Mouse (Mus musculus) CH12.LX (cell line): ENCODE results near the gene Dek. TPM values are rescaled to one million over a fixed set of nuclear protein-coding genes. Genes with fewer than 3 reads are reported as not detected.

Experiments used
- DNase-seq: peaks from one replicate; pipeline ENCODE4 v3.0.0-alpha.2; 2013; ENCODE audit errors: extremely low read depth
- H3K27ac ChIP-seq: 2 replicates; pipeline ENCODE4 v1.5.1; 2012; ENCODE audit warnings: low read depth, mild to moderate bottlenecking, control low read depth, moderate library complexity; ENCODE audit not compliant: insufficient read depth
- H3K27me3 ChIP-seq: replicated peaks from 2 replicates; pipeline ENCODE3; 2012; ENCODE audit warnings: inconsistent platforms
- H3K36me3 ChIP-seq, 2 experiments: replicated peaks in 1 of 2; 2 replicates each; pipeline versions ENCODE3 to v1.6.1; 2012; ENCODE audit warnings: inconsistent platforms in 1 of 2, low read length in 1 of 2, mild to moderate bottlenecking in 1 of 2, mixed read lengths in 1 of 2, moderate library complexity in 1 of 2; ENCODE audit not compliant: control insufficient read depth in 1 of 2, insufficient read depth in 1 of 2
- H3K4me1 ChIP-seq, 2 experiments: 2 replicates each; pipeline ENCODE4 v1.6.1; 2012; ENCODE audit warnings: inconsistent platforms in 1 of 2, moderate library complexity in 1 of 2; ENCODE audit not compliant: insufficient read depth in 2 of 2, control insufficient read depth in 1 of 2
- H3K4me2 ChIP-seq: 2 replicates; pipeline ENCODE4 v1.6.1; 2012; ENCODE audit warnings: low read depth, mild to moderate bottlenecking, control low read depth; ENCODE audit not compliant: poor library complexity, insufficient read depth, severe bottlenecking
- H3K4me3 ChIP-seq, 3 experiments: fragments of 150-350 bp in 1 of 3; sonication (generic) in 1 of 3; replicated peaks in 1 of 3; 2 replicates each; pipeline versions ENCODE3 to v1.5.1; 2011 to 2012; ENCODE audit warnings: low read depth in 2 of 3, low read length in 2 of 3, mild to moderate bottlenecking in 2 of 3, moderate library complexity in 2 of 3, control low read depth in 1 of 3, improper control_type of control experiment in 1 of 3, inconsistent platforms in 1 of 3, mixed read lengths in 1 of 3; ENCODE audit not compliant: poor library complexity in 1 of 3
- H3K79me2 ChIP-seq: replicated peaks from 2 replicates; pipeline ENCODE4 v1.6.1; 2012; ENCODE audit warnings: mild to moderate bottlenecking, moderate library complexity; ENCODE audit not compliant: control insufficient read depth, poor library complexity, insufficient read depth, severe bottlenecking; ENCODE audit errors: extremely low read depth
- H3K9ac ChIP-seq: 2 replicates; pipeline ENCODE4 v1.6.1; 2012; ENCODE audit warnings: low read depth, mild to moderate bottlenecking, control low read depth, moderate library complexity; ENCODE audit not compliant: insufficient read depth
- H3K9me3 ChIP-seq: replicated peaks from 2 replicates; pipeline ENCODE3; 2012; ENCODE audit warnings: low read length, inconsistent platforms, mixed read lengths
- BHLHE40 ChIP-seq: IDR thresholded peaks from 2 replicates; pipeline ENCODE4 v1.6.1; 2011; ENCODE audit warnings: mild to moderate bottlenecking, low read depth, low read length, improper control_type of control experiment
- CHD2 ChIP-seq: IDR thresholded peaks from 2 replicates; pipeline ENCODE4 v1.6.1; 2011; ENCODE audit warnings: low read length, improper control_type of control experiment
- CTCF ChIP-seq, 2 experiments: IDR thresholded peaks in 1 of 2; conservative IDR thresholded peaks in 1 of 2; 2 replicates each; pipeline ENCODE4 v1.5.1; 2011 to 2012; ENCODE audit warnings: low read depth in 2 of 2, low read length in 2 of 2, improper control_type of control experiment in 1 of 2, inconsistent platforms in 1 of 2, mild to moderate bottlenecking in 1 of 2, moderate library complexity in 1 of 2
- EP300 ChIP-seq: IDR thresholded peaks from 2 replicates; pipeline ENCODE4 v1.6.1; 2011; ENCODE audit warnings: low read length, improper control_type of control experiment
- ETS1 ChIP-seq: conservative IDR thresholded peaks from 2 replicates; pipeline ENCODE4 v1.6.1; 2012; ENCODE audit warnings: low read depth, mild to moderate bottlenecking, inconsistent platforms, low read length, improper control_type of control experiment, moderate library complexity
- GABPA ChIP-seq: IDR thresholded peaks from 2 replicates; pipeline ENCODE4 v1.6.1; 2012; ENCODE audit warnings: low read depth, low read length, improper control_type of control experiment, inconsistent platforms; ENCODE audit not compliant: insufficient replicate concordance
- HCFC1 ChIP-seq: IDR thresholded peaks from 2 replicates; pipeline ENCODE4 v1.6.1; 2012; ENCODE audit warnings: low read depth, mild to moderate bottlenecking, inconsistent platforms, low read length, improper control_type of control experiment
- IRF4 ChIP-seq: IDR thresholded peaks from 2 replicates; pipeline ENCODE4 v1.6.1; 2014; ENCODE audit warnings: low read depth, mild to moderate bottlenecking, inconsistent platforms, low read length, improper control_type of control experiment
- JUN ChIP-seq: IDR thresholded peaks from 2 replicates; pipeline ENCODE4 v1.6.1; 2011; ENCODE audit warnings: low read depth, mild to moderate bottlenecking, low read length, improper control_type of control experiment, moderate library complexity; ENCODE audit not compliant: insufficient read depth
- KAT2A ChIP-seq: IDR thresholded peaks from 2 replicates; pipeline ENCODE4 v1.6.1; 2012; ENCODE audit warnings: low read length, improper control_type of control experiment, inconsistent platforms; ENCODE audit not compliant: insufficient replicate concordance
- MAFK ChIP-seq: IDR thresholded peaks from 2 replicates; pipeline ENCODE4 v1.6.1; 2011; ENCODE audit warnings: low read length, improper control_type of control experiment; ENCODE audit not compliant: insufficient replicate concordance
- MEF2A ChIP-seq: IDR thresholded peaks from 2 replicates; pipeline ENCODE4 v1.6.1; 2014; ENCODE audit warnings: low read depth, mild to moderate bottlenecking, inconsistent platforms, low read length, improper control_type of control experiment, borderline replicate concordance
- PAX5 ChIP-seq: IDR thresholded peaks from 2 replicates; pipeline ENCODE4 v1.6.1; 2012; ENCODE audit warnings: low read length, inconsistent platforms, mixed read lengths
- POLR2A ChIP-seq: IDR thresholded peaks from 2 replicates; pipeline ENCODE4 v1.6.1; 2011; ENCODE audit warnings: low read depth, mild to moderate bottlenecking, improper control_type of control experiment, low read length
- RAD21 ChIP-seq: IDR thresholded peaks from 2 replicates; pipeline ENCODE4 v1.6.1; 2011; ENCODE audit warnings: low read depth, mild to moderate bottlenecking, low read length, improper control_type of control experiment, moderate library complexity
- RCOR1 ChIP-seq: conservative IDR thresholded peaks from 2 replicates; pipeline ENCODE4 v1.6.1; 2012; ENCODE audit warnings: low read depth, mild to moderate bottlenecking, inconsistent platforms, low read length, improper control_type of control experiment
- SMC3 ChIP-seq: IDR thresholded peaks from 2 replicates; pipeline ENCODE4 v1.6.1; 2011; ENCODE audit warnings: low read depth, low read length, improper control_type of control experiment
- TBP ChIP-seq: conservative IDR thresholded peaks from 2 replicates; pipeline ENCODE4 v1.6.1; 2011; ENCODE audit warnings: low read depth, low read length, improper control_type of control experiment
- UBTF ChIP-seq: IDR thresholded peaks from 2 replicates; pipeline ENCODE4 v1.6.1; 2012; ENCODE audit warnings: low read depth, mild to moderate bottlenecking, inconsistent platforms, low read length, improper control_type of control experiment, moderate library complexity
- USF1 ChIP-seq: IDR thresholded peaks from 2 replicates; pipeline ENCODE4 v1.6.1; 2014; ENCODE audit warnings: low read depth, mild to moderate bottlenecking, inconsistent platforms, low read length, improper control_type of control experiment
- USF2 ChIP-seq: conservative IDR thresholded peaks from 2 replicates; pipeline ENCODE4 v1.6.1; 2011; ENCODE audit warnings: low read depth, low read length, improper control_type of control experiment
- ZKSCAN1 ChIP-seq: IDR thresholded peaks from 2 replicates; pipeline ENCODE4 v1.6.1; 2012; ENCODE audit warnings: low read depth, inconsistent platforms, low read length, improper control_type of control experiment, borderline replicate concordance
- dilution Hi-C: fragments of 300-500 bp; cut with MboI; formaldehyde crosslinking; loops from 2 replicates; pipeline ENCODE4 v1.14.3; 2020; ENCODE audit warnings: low sequenced_read_pairs; ENCODE audit not compliant: extremely low pct_unique_long_range_greater_than_20kb, extremely low pct_ligation_motif_present
- in situ Hi-C: fragments of 300-500 bp; cut with MboI; formaldehyde crosslinking; loops from 3 replicates; pipeline ENCODE4 v1.14.3; 2019; ENCODE audit warnings: low sequenced_read_pairs, low pct_ligation_motif_present, low pct_unique_long_range_greater_than_20kb, mixed read lengths
- polyA plus RNA-seq: library from polyadenylated mRNA; unstranded; fragments of >175 nt; gene quantifications from 2 replicates; pipeline ENCODE4 v1.2.1, GENCODE M21; 2012; ENCODE audit warnings: low read depth; ENCODE audit not compliant: insufficient read length
- total RNA-seq, 2 experiments: library from RNA; depleted of rRNA; stranded (reverse); fragments of 300-350 nt in 1 of 2; fragments of >200 nt in 1 of 2; gene quantifications; 2 replicates each; pipeline ENCODE4 v1.2.3; 2012 to 2014

Dek gene
- total and polyA plus RNA-seq, 3 experiments, result 28.8 to 228 (median 196) TPM

DNA sequence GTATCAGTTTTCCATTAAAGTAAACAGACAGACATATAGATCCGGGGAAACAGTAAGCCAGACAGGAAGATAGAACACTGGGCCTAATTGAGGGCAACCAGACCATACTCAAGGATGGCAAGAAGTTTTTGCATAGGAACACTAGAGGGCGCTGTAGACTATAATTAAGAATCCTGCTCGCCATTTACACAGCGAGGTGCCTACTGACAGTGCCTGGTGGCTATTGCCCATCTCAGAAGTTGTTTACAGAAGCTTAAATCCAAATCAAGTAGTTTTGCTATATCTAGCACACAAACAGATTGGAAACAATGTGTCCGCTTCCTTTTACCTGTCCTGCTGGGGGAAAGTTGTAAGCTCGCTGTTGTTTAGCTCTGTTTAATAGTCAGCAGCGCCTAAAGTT is 46.4 kb upstream of the Dek start:
- dilution Hi-C loops, result no loop called here
- H3K27me3 ChIP-seq, result no peaks in the 10 kb centered on the region
- H3K4me3 ChIP-seq, result no peak overlapping the region
- in situ Hi-C loops, result no loop called here
- TF ChIP-seq RAD21 (peak; percentile 63), EP300 (no peak), ZKSCAN1 (no peak), UBTF (no peak), MAFK (no peak), SMC3 (peak; percentile 45), CTCF (conservative IDR thresholded peaks at IDR 0.05 in 1 of 2, IDR thresholded peaks at IDR 0.05 in 1 of 2; ENCODE audit: low read depth in 2 of 2, low read length in 2 of 2) (peak; percentile 58 to 76), RCOR1 (no peak)
- H3K9ac ChIP-seq, result no peak overlapping the region
- H3K36me3 ChIP-seq, result no peaks in the 10 kb centered on the region
- DNase-seq, result peak; percentile 71
- no peaks in the 10 kb centered on the region for H3K9me3 ChIP-seq
- no peaks in the 10 kb centered on the region for H3K79me2 ChIP-seq
- H3K4me1 ChIP-seq, result peaks cover 0 to 7% of the 10 kb centered on the region in 2 experiments; a peak in 1 of 4 replicates
- H3K27ac ChIP-seq, result no peak overlapping the region
- H3K4me2 ChIP-seq, result no peak overlapping the region

- dilution Hi-C loops (no loop called here), in situ Hi-C loops (no loop called here)
- H3K79me2 ChIP-seq, result no peaks in the 10 kb centered on the region
- no peaks in the 10 kb centered on the region for H3K9me3 ChIP-seq
- H3K9ac ChIP-seq, result no peak overlapping the region
- H3K27me3 ChIP-seq, result no peaks in the 10 kb centered on the region
- no peak overlapping the region for H3K4me2 ChIP-seq
- H3K4me1 ChIP-seq, result peaks cover 0 to 7% of the 10 kb centered on the region in 2 experiments; a peak in 1 of 4 replicates
- H3K4me3 ChIP-seq, result no peak overlapping the region
- no peaks in the 10 kb centered on the region for H3K36me3 ChIP-seq
- H3K27ac ChIP-seq, result no peak overlapping the region
- no peak for DNase-seq
- TF ChIP-seq TBP (no peak), ETS1 (no peak), IRF4 (no peak), BHLHE40 (no peak), ZKSCAN1 (no peak), GABPA (no peak), USF1 (no peak)
Observed at GRCm38 (mm10) chr13:47151060-47151459, 45.1 kb upstream of the Dek start.

- dilution Hi-C loops, result no loop called here
- H3K9me3 ChIP-seq, result no peaks in the 10 kb centered on the region
- no peak overlapping the region for H3K4me3 ChIP-seq
- peaks cover 0 to 7% of the 10 kb centered on the region in 2 experiments; a peak in 1 of 4 replicates for H3K4me1 ChIP-seq
- no peak overlapping the region for H3K27ac ChIP-seq
- no peaks in the 10 kb centered on the region for H3K36me3 ChIP-seq
- no peak overlapping the region for H3K4me2 ChIP-seq
- H3K27me3 ChIP-seq, result no peaks in the 10 kb centered on the region
- TF ChIP-seq HCFC1, result no peak
- no peak for TF ChIP-seq UBTF
- no peak for TF ChIP-seq CHD2
- no peak for TF ChIP-seq PAX5
- no peak for TF ChIP-seq RAD21
- TF ChIP-seq RCOR1, result no peak
- no peak for TF ChIP-seq JUN
- TF ChIP-seq USF1, result no peak
- no peak for TF ChIP-seq USF2
- no peak for TF ChIP-seq KAT2A
- no peak for TF ChIP-seq SMC3
- TF ChIP-seq POLR2A, result no peak
- TF ChIP-seq BHLHE40, result no peak
- TF ChIP-seq MEF2A, result no peak
- TF ChIP-seq ZKSCAN1, result no peak
- TF ChIP-seq MAFK, result no peak
- TF ChIP-seq TBP, result no peak
- TF ChIP-seq, all 38 proteins: peak for 0
- H3K9ac ChIP-seq, result no peak overlapping the region
- in situ Hi-C loops, result loop anchor here (10.0 to 25.0 kb wide), 2 partner anchors 135 to 1312 kb away; no protein-coding TSS in a partner anchor
- H3K79me2 ChIP-seq, result no peaks in the 10 kb centered on the region
- no peak for DNase-seq
Observed at GRCm38 (mm10) chr13:47149993-47150392, 44.0 kb upstream of the Dek start.
